Mouse (Mus musculus) heart, adult 10 weeks (tissue): ENCODE results near the gene Ccl12. TPM values are rescaled to one million over a fixed set of nuclear protein-coding genes. Genes with fewer than 3 reads are reported as not detected.

Experiments
- polyA plus RNA-seq: library from polyadenylated mRNA; stranded (reverse); fragments of 350-450 nt; fragmentation: Illumina TruSeq; extraction: RNeasy Lipid Tissue Mini Kit (QIAGEN cat#74804); gene quantifications from one replicate; pipeline ENCODE4 v1.2.3, GENCODE M21; 2014; ENCODE audit warnings: low read depth, low replicate concordance

Ccl12 gene
- 2.7 TPM for polyA plus RNA-seq

GRCm38 (mm10) chr11:82101529-82101928, at the start of gene Ccl12:
Gene Ccl12 (plus strand): TSS chr11:82101845.

GRCm38 (mm10) chr11:82057646-82058045, 44.0 kb upstream of the Ccl12 start, which contains the start of gene Ccl11:
Gene Ccl11 (plus strand): TSS chr11:82057823.

GRCm38 (mm10) chr11:82114885-82115284, 13.2 kb downstream of the Ccl12 start, which contains the start of gene Ccl8:
Gene Ccl8 (plus strand): TSS chr11:82115185.

Other genes with a start within 250 kb of the Ccl12 start
- not detected for gene 5530401A14Rik, start 241.2 kb upstream of the Ccl12 start, polyA plus RNA-seq
- not detected for gene Asic2, start 133.4 kb upstream of the Ccl12 start, polyA plus RNA-seq
- 8.5 TPM for gene Ccl2, start 66.3 kb upstream of the Ccl12 start, polyA plus RNA-seq
- gene Gm17268, start 63.3 kb upstream of the Ccl12 start, polyA plus RNA-seq, result not detected
- 3.5 TPM for gene Ccl7, start 56.1 kb upstream of the Ccl12 start, polyA plus RNA-seq
- 1.9 TPM for gene Ccl11, start 44.0 kb upstream of the Ccl12 start, polyA plus RNA-seq
- 1.6 TPM for gene Ccl8, start 13.3 kb downstream of the Ccl12 start, polyA plus RNA-seq
- not detected for gene Ccl1, start 203.8 kb downstream of the Ccl12 start, polyA plus RNA-seq